In the genomic region with DNA sequence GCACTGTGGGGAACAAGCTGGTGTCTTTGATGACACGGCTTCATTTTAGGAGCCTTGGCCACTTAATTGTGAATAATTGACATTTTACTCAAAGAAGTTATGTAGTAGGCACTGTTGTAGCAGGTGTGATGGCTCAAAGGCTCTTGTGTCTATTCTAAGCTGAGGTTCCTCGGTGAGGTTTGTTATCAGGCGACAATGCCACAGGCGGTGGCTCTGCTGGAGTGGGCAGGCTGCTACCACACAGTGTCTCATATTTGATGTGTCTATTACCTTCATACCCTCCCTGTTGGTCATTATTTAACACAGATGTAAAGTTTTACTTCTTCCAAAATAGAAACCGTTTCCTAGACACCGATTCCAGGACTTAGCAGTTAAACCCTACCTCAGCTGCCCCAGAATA, we compare ENCODE assay signal across 24 mouse cellular contexts.
DNase-seq lines count a peak whose midpoint lies in the region; TF ChIP-seq lines count a peak whose summit lies in the region.
"Had no signal": no experiment of that assay in that cellular context is flagged by ENCODE, and none has a peak within 500 bp of the region (broad histone marks: within the 10 kb centered on the region; RNA-seq: fewer than 3 reads in every experiment).

No protein-coding gene starts in this region.

- 31% methylated on average over 6 of the region's 6 CpGs for WGBS in cerebellum, adult 2 months

- no peak overlapping the region for H3K27ac ChIP-seq in cerebellum, adult 2 months (ENCODE audit: insufficient read depth, low read length)
- H3K27ac ChIP-seq: embryonic facial prominence, embryonic 10.5 days; embryonic facial prominence, embryonic 13.5 days; forebrain, embryonic 12.5 days; forebrain, embryonic 15.5 days; gastrocnemius, adult 2 months; hindbrain, embryonic 12.5 days; hindbrain, embryonic 15.5 days had no signal

- no peak overlapping the region for H3ac ChIP-seq in myocyte (ENCODE audit: control insufficient read depth, insufficient read length)

- peaks cover 16% of the 10 kb centered on the region; the same call in 1 of the 2 replicates for H3K4me1 ChIP-seq in cerebellum, adult 2 months (ENCODE audit: control insufficient read depth, insufficient read depth, low read length)
- H3K4me1 ChIP-seq: embryonic facial prominence, embryonic 10.5 days; embryonic facial prominence, embryonic 13.5 days; forebrain, embryonic 12.5 days; forebrain, embryonic 15.5 days; hindbrain, embryonic 12.5 days; hindbrain, embryonic 15.5 days had no signal

- TF ChIP-seq CTCF in cerebellum, adult 2 months (IDR thresholded peaks at IDR 0.05; ENCODE audit: borderline replicate concordance, insufficient read depth, low read depth, low read length) = no peak

- no peak overlapping the region for H3K4me3 ChIP-seq in cerebellum, adult 2 months (replicated peaks; ENCODE audit: insufficient read depth, low read depth, low read length)
- no peak overlapping the region for H3K4me3 ChIP-seq in myocyte
- H3K4me3 ChIP-seq: embryonic facial prominence, embryonic 10.5 days; embryonic facial prominence, embryonic 13.5 days; erythroblast, embryonic 14.5 days; forebrain, embryonic 12.5 days; forebrain, embryonic 15.5 days; gastrocnemius, adult 2 months; hindbrain, embryonic 12.5 days; hindbrain, embryonic 15.5 days had no signal

- H3K36me3 ChIP-seq in myocyte (ENCODE audit: control insufficient read depth, insufficient read depth) = peaks cover 14% of the 10 kb centered on the region
- H3K36me3 ChIP-seq: forebrain, embryonic 15.5 days; hindbrain, embryonic 12.5 days had no signal

- DNase-seq in cerebellum, adult 2 months = peak; percentile 19 to 27
- DNase-seq in cerebellum, adult 9-11 months = no peak
- peak; percentile 44 to 49 for DNase-seq in cerebellum, postnatal 10 days
- DNase-seq in cerebellum, adult 11 months = no peak
- no peak for DNase-seq in adipocyte (ENCODE audit: low spot score)
- DNase-seq: adrenal gland, adult 2 months; adrenal gland, postnatal 14 days; B cell, adult 2 months; embryo, embryonic 11 days; gastrocnemius, adult 2 months; gastrocnemius, postnatal 14 days; heart, adult 11 months; kidney, adult 2 months had no signal

- no peaks in the 10 kb centered on the region for H3K27me3 ChIP-seq in cerebellum, adult 2 months (ENCODE audit: control insufficient read depth, insufficient read depth, low read length)
- no peaks in the 10 kb centered on the region for H3K27me3 ChIP-seq in myocyte (ENCODE audit: control insufficient read depth, insufficient read depth, insufficient read length)
- H3K27me3 ChIP-seq: CH12.LX; embryonic facial prominence, embryonic 13.5 days; forebrain, embryonic 12.5 days; forebrain, embryonic 15.5 days; hindbrain, embryonic 12.5 days; hindbrain, embryonic 15.5 days; Patski had no signal

- H3K4me2 ChIP-seq in myocyte (ENCODE audit: low read depth) = no peak overlapping the region
- H3K4me2 ChIP-seq: embryonic facial prominence, embryonic 13.5 days; forebrain, embryonic 12.5 days; forebrain, embryonic 15.5 days; heart, embryonic 11.5 days; hindbrain, embryonic 12.5 days; hindbrain, embryonic 15.5 days had no signal

- TF ChIP-seq POLR2A in cerebellum, adult 2 months (IDR thresholded peaks at IDR 0.05; ENCODE audit: borderline replicate concordance, insufficient read depth, low read length) = no peak
- no peak for TF ChIP-seq POLR2A in myocyte (IDR thresholded peaks at IDR 0.05; ENCODE audit: insufficient read length, low read depth)

- H3K79me2 ChIP-seq in myocyte (ENCODE audit: control insufficient read depth, insufficient read depth) = no peaks in the 10 kb centered on the region

TF ChIP-seq in myocyte, 11 proteins besides CTCF, POLR2A, EP300 and RAD21:
- TF ChIP-seq CEBPB (IDR thresholded peaks at IDR 0.05; ENCODE audit: insufficient read depth, poor library complexity, severe bottlenecking) (no peak), USF1 (IDR thresholded peaks at IDR 0.05; ENCODE audit: low read depth) (no peak), MYOD1 (IDR thresholded peaks at IDR 0.05; ENCODE audit: control insufficient read depth in 1 of 3, insufficient read length in 2 of 3, low read depth in 2 of 3) (peak; percentile 4 to 78 (median 16)), MYOG (IDR thresholded peaks at IDR 0.05; ENCODE audit: control insufficient read depth in 1 of 3, insufficient read depth in 1 of 3, insufficient read length in 2 of 3, low read depth in 2 of 3) (peak in 2 of 3 experiments; percentile 44 to 72), TCF12 (IDR thresholded peaks at IDR 0.05; ENCODE audit: insufficient read depth, poor library complexity, severe bottlenecking) (peak; percentile 32)

Comparison
In these comparisons a context has a peak if more than half of its experiments do, and no peak if none do; other contexts are left out.
1. DNase-seq: peak in cerebellum, adult 2 months (2 of 2) and cerebellum, postnatal 10 days (2 of 2); none in cerebellum, adult 9-11 months (single experiment), cerebellum, adult 11 months (single experiment) and adipocyte (single experiment).